In genomic region chr3:149173537-149173936, GRCm38 (mm10) we compare ENCODE assay signal across 10 mouse cellular contexts.
DNase-seq lines count a peak whose midpoint lies in the region; ATAC-seq and TF ChIP-seq lines count a peak whose summit lies in the region.
"Had no signal": no experiment of that assay in that cellular context is flagged by ENCODE, and none has a peak within 500 bp of the region (broad histone marks: within the 10 kb centered on the region; RNA-seq: fewer than 3 reads in every experiment).

No protein-coding gene starts in this region.

- no peak for ATAC-seq in heart, postnatal 0 days (ENCODE audit: insufficient read depth, low read depth)
- no peak for ATAC-seq in lung, embryonic 14.5 days (ENCODE audit: insufficient read depth)

- TF ChIP-seq CTCF in heart, postnatal 0 days (IDR thresholded peaks at IDR 0.05; ENCODE audit: low read depth) = no peak
- TF ChIP-seq CTCF in lung, embryonic 14.5 days (IDR thresholded peaks at IDR 0.05; ENCODE audit: low read depth) = no peak

- no peaks in the 10 kb centered on the region for H3K9me3 ChIP-seq in heart, postnatal 0 days (replicated peaks; ENCODE audit: control insufficient read depth, low read length)
- H3K9me3 ChIP-seq in lung, embryonic 14.5 days (ENCODE audit: low read depth, low read length) = no peaks in the 10 kb centered on the region
- H3K9me3 ChIP-seq: midbrain, embryonic 10.5 days had no signal

- H3K27me3 ChIP-seq in heart, postnatal 0 days (ENCODE audit: control insufficient read depth, insufficient read depth, low read length) = no peaks in the 10 kb centered on the region
- no peaks in the 10 kb centered on the region for H3K27me3 ChIP-seq in lung, embryonic 14.5 days (ENCODE audit: insufficient read depth, low read length)

- 0 out of 2 replicates have a peak overlapping the region, but pooled peaks have one; percentile 26 for H3K9ac ChIP-seq in heart, postnatal 0 days (replicated peaks; ENCODE audit: low read depth, low read length)
- no peak overlapping the region for H3K9ac ChIP-seq in lung, embryonic 14.5 days

- no peak for TF ChIP-seq EP300 in heart, postnatal 0 days (IDR thresholded peaks at IDR 0.05; ENCODE audit: low read depth)

- no peak overlapping the region for H3K4me3 ChIP-seq in heart, postnatal 0 days (ENCODE audit: low read depth, low read length)
- H3K4me3 ChIP-seq in lung, embryonic 14.5 days (ENCODE audit: low read depth, low read length) = no peak overlapping the region
- H3K4me3 ChIP-seq: gastrocnemius, adult 2 months; midbrain, embryonic 10.5 days had no signal

- H3K27ac ChIP-seq in heart, postnatal 0 days (ENCODE audit: low read depth) = no peak overlapping the region
- H3K27ac ChIP-seq in lung, embryonic 14.5 days (ENCODE audit: low read depth) = no peak overlapping the region; the same call in 1 of the 2 replicates
- H3K27ac ChIP-seq: gastrocnemius, adult 2 months; midbrain, embryonic 10.5 days had no signal

- no peak for DNase-seq in heart, postnatal 0 days (ENCODE audit: low spot score)
- DNase-seq in heart, adult 8-10 months (ENCODE audit: low spot score) = no peak
- peak; percentile 23 for DNase-seq in urinary bladder, postnatal 14 days (ENCODE audit: low spot score)
- DNase-seq in urinary bladder, postnatal 25 days (ENCODE audit: low spot score) = no peak
- peak; percentile 45 for DNase-seq in lung, embryonic 14.5 days
- no peak for DNase-seq in layer of hippocampus, postnatal 14 days (ENCODE audit: low spot score in 2 of 2)
- no peak for DNase-seq in cerebellum, adult 9-11 months
- no peak for DNase-seq in gastrocnemius, postnatal 25 days
- DNase-seq: gastrocnemius, adult 2 months had no signal

- 0 out of 2 replicates have a peak, but pooled peaks cover 5% of the 10 kb centered on the region for H3K4me1 ChIP-seq in heart, postnatal 0 days (ENCODE audit: control insufficient read depth, insufficient read depth)
- H3K4me1 ChIP-seq in lung, embryonic 14.5 days (ENCODE audit: insufficient read depth) = 0 out of 2 replicates have a peak, but pooled peaks cover 4% of the 10 kb centered on the region

- peak overlapping the region; percentile 17 for H3K4me2 ChIP-seq in heart, postnatal 0 days (ENCODE audit: low read depth, low read length)
- peak overlapping the region; percentile 33 for H3K4me2 ChIP-seq in lung, embryonic 14.5 days

- no peaks in the 10 kb centered on the region for H3K36me3 ChIP-seq in heart, postnatal 0 days (replicated peaks; ENCODE audit: control insufficient read depth, insufficient read depth, low read length)
- H3K36me3 ChIP-seq in lung, embryonic 14.5 days (ENCODE audit: insufficient read depth) = no peaks in the 10 kb centered on the region
- H3K36me3 ChIP-seq: midbrain, embryonic 10.5 days had no signal

- WGBS in heart, postnatal 0 days = 37% methylated on average over 10 of the region's 10 CpGs
- 34% methylated on average over 10 of the region's 10 CpGs for WGBS in lung, embryonic 14.5 days

Comparison
In these comparisons a context has a peak if more than half of its experiments do, and no peak if none do; other contexts are left out.
1. DNase-seq: peak in urinary bladder, postnatal 14 days (single experiment) and lung, embryonic 14.5 days (single experiment); none in heart, postnatal 0 days (single experiment), heart, adult 8-10 months (single experiment), urinary bladder, postnatal 25 days (single experiment), layer of hippocampus, postnatal 14 days (0 of 2), cerebellum, adult 9-11 months (single experiment) and gastrocnemius, postnatal 25 days (single experiment).